Mouse (Mus musculus) spleen, adult 2 months (tissue): Measurements from ENCODE around the gene Resf1.
A peak's percentile ranks its signal among the peaks of the same experiment; 100 is the strongest.

Source experiments
- CTCF ChIP-seq: fragments of 200-500 bp; IDR thresholded peaks from 2 replicates; pipeline ENCODE4 v1.5.1; 2011; ENCODE audit warnings: mild to moderate bottlenecking, inconsistent platforms; ENCODE audit not compliant: insufficient read depth, insufficient read length, insufficient replicate concordance; ENCODE audit errors: extremely low read depth
- POLR2A ChIP-seq: fragments of 200-500 bp; IDR thresholded peaks from 2 replicates; pipeline ENCODE4 v1.6.1; 2011; ENCODE audit warnings: low read depth, low read length, inconsistent platforms

GRCm38 (mm10) chr6:149308956-149309932 is at the start of gene Resf1:
- TF ChIP-seq POLR2A (peak; percentile 49), CTCF (no peak)
